Mouse (Mus musculus) brain, embryonic 14.5 days (tissue): ENCODE measurements around the gene Prss36.

Source experiments
- CTCF ChIP-seq: fragments of 200-500 bp; IDR thresholded peaks from 2 replicates; pipeline ENCODE4 v1.5.1; 2012; ENCODE audit warnings: inconsistent platforms, mild to moderate bottlenecking, moderate library complexity, borderline replicate concordance; ENCODE audit not compliant: insufficient read depth, insufficient read length; ENCODE audit errors: extremely low read depth
- POLR2A ChIP-seq: fragments of 200-500 bp; IDR thresholded peaks from 2 replicates; pipeline ENCODE4 v1.6.1; 2012; ENCODE audit warnings: mild to moderate bottlenecking, inconsistent platforms, borderline replicate concordance; ENCODE audit not compliant: poor library complexity, insufficient read depth, insufficient read length, severe bottlenecking; ENCODE audit errors: extremely low read depth

GRCm38 (mm10) chr7:127928596-127928995, 17.9 kb downstream of the Prss36 start:
- TF ChIP-seq POLR2A: no peak
- no peak for TF ChIP-seq CTCF
